Mouse (Mus musculus) lung, postnatal 0 days (tissue): ENCODE results near the gene Bnipl.

Experiments
- CTCF ChIP-seq: IDR thresholded peaks from 2 replicates; pipeline ENCODE4 v1.5.1; 2016; ENCODE audit warnings: antibody characterized with exemption, mild to moderate bottlenecking
- EP300 ChIP-seq: IDR thresholded peaks from 2 replicates; pipeline ENCODE4 v1.6.1; 2016; ENCODE audit warnings: antibody characterized with exemption, mild to moderate bottlenecking, control low read depth

- TF ChIP-seq CTCF (no peak), EP300 (no peak)
Measured at GRCm38 (mm10) chr3:95256931-95257330, 5.9 kb upstream of the Bnipl start.
